Mouse (Mus musculus): ENCODE data around the gene Rfc1.

- TF ChIP-seq ELF1 (IDR thresholded peaks at IDR 0.05; ENCODE audit: low read depth, low read length) = no peak
- TF ChIP-seq POLR2A (IDR thresholded peaks at IDR 0.05; ENCODE audit: control insufficient read depth in 1 of 2, insufficient read depth in 1 of 2, low read depth in 1 of 2, low read length in 2 of 2, poor library complexity in 1 of 2) = no peak
- TF ChIP-seq CTCF (IDR thresholded peaks at IDR 0.05 in 2 of 3, conservative IDR thresholded peaks at IDR 0.05 in 1 of 3; ENCODE audit: control insufficient read depth in 1 of 3, insufficient read depth in 1 of 3, low read depth in 2 of 3, low read length in 3 of 3, poor library complexity in 1 of 3, severe bottlenecking in 1 of 3) = no peak
- TF ChIP-seq UBTF (IDR thresholded peaks at IDR 0.05; ENCODE audit: borderline replicate concordance, insufficient read depth, low read depth, low read length) = no peak
- TF ChIP-seq SIN3A (IDR thresholded peaks at IDR 0.05; ENCODE audit: low read length) = no peak
- TF ChIP-seq ZKSCAN1 (IDR thresholded peaks at IDR 0.05; ENCODE audit: low read depth, low read length) = no peak
- no peak for TF ChIP-seq GATA1 (IDR thresholded peaks at IDR 0.05; ENCODE audit: low read depth, low read length)
- no peak for TF ChIP-seq JUND (IDR thresholded peaks at IDR 0.05; ENCODE audit: low read depth, low read length)
- no peak for TF ChIP-seq MAX (IDR thresholded peaks at IDR 0.05; ENCODE audit: low read length)
Measured at GRCm38 (mm10) chr5:65348168-65348567, 12.7 kb upstream of the Rfc1 start, which contains the start of gene Klb.
